Mouse (Mus musculus): ENCODE measurements around the gene Grem1.

Gene Grem1

GRCm38 (mm10) chr2:113758311-113759161 is at the start of gene Grem1:
Gene Grem1, minus strand, starts transcription at chr2:113758646.
- peak; percentile 30 for DNase-seq (ENCODE audit: low read depth, low spot score)

GRCm38 (mm10) chr2:113807640-113808039 is 49.2 kb upstream of the Grem1 start:
- peak; percentile 72 for DNase-seq (ENCODE audit: low read depth, low spot score)

- no peak for DNase-seq (ENCODE audit: low read depth, low spot score)
Measured at GRCm38 (mm10) chr2:113806851-113807577, 48.6 kb upstream of the Grem1 start.

GRCm38 (mm10) chr2:113805765-113806164 is 47.3 kb upstream of the Grem1 start:
- no peak for DNase-seq (ENCODE audit: low read depth, low spot score)

- DNase-seq (ENCODE audit: low read depth, low spot score), result no peak
Measured at GRCm38 (mm10) chr2:113803753-113804152, 45.3 kb upstream of the Grem1 start.

GRCm38 (mm10) chr2:113800846-113801245 is 42.4 kb upstream of the Grem1 start:
- DNase-seq (ENCODE audit: low read depth, low spot score), result no peak

- no peak for DNase-seq (ENCODE audit: low read depth, low spot score)
Measured at GRCm38 (mm10) chr2:113798605-113799004, 40.2 kb upstream of the Grem1 start.

- DNase-seq (ENCODE audit: low read depth, low spot score), result no peak
Measured at GRCm38 (mm10) chr2:113795186-113795585, 36.7 kb upstream of the Grem1 start.

- DNase-seq (ENCODE audit: low read depth, low spot score), result no peak
Measured at GRCm38 (mm10) chr2:113793521-113793920, 35.1 kb upstream of the Grem1 start.

- no peak for DNase-seq (ENCODE audit: low read depth, low spot score)
Measured at GRCm38 (mm10) chr2:113788821-113789387, 30.5 kb upstream of the Grem1 start.

GRCm38 (mm10) chr2:113787882-113788281 is 29.4 kb upstream of the Grem1 start:
- no peak for DNase-seq (ENCODE audit: low read depth, low spot score)

GRCm38 (mm10) chr2:113784851-113785250 is 26.4 kb upstream of the Grem1 start:
- no peak for DNase-seq (ENCODE audit: low read depth, low spot score)

- no peak for DNase-seq (ENCODE audit: low read depth, low spot score)
Measured at GRCm38 (mm10) chr2:113781521-113781920, 23.1 kb upstream of the Grem1 start.

- DNase-seq (ENCODE audit: low read depth, low spot score), result no peak
Measured at GRCm38 (mm10) chr2:113781107-113781506, 22.7 kb upstream of the Grem1 start.

- DNase-seq (ENCODE audit: low read depth, low spot score), result no peak
Measured at GRCm38 (mm10) chr2:113779336-113779735, 20.9 kb upstream of the Grem1 start.

GRCm38 (mm10) chr2:113778036-113778435 is 19.6 kb upstream of the Grem1 start:
- DNase-seq (ENCODE audit: low read depth, low spot score), result no peak

- DNase-seq (ENCODE audit: low read depth, low spot score), result no peak
Measured at GRCm38 (mm10) chr2:113776297-113776696, 17.9 kb upstream of the Grem1 start.

- DNase-seq (ENCODE audit: low read depth, low spot score), result no peak
Measured at GRCm38 (mm10) chr2:113774150-113774805, 15.8 kb upstream of the Grem1 start.

GRCm38 (mm10) chr2:113768541-113769303 is 10.3 kb upstream of the Grem1 start:
- no peak for DNase-seq (ENCODE audit: low read depth, low spot score)

GRCm38 (mm10) chr2:113765885-113766284 is 7.4 kb upstream of the Grem1 start:
- no peak for DNase-seq (ENCODE audit: low read depth, low spot score)

- DNase-seq (ENCODE audit: low read depth, low spot score), result no peak
Measured at GRCm38 (mm10) chr2:113764968-113765367, 6.5 kb upstream of the Grem1 start.
